Mouse (Mus musculus) hindbrain, embryonic 10.5 days (tissue): Measurements from ENCODE around the gene Slc2a10. TPM values are rescaled to one million over a fixed set of nuclear protein-coding genes. Genes with fewer than 3 reads are reported as not detected.
"Not testable (repeated sequence)": the region's sequence is repeated elsewhere in the genome, so short reads cannot be mapped to it uniquely, and the experiment has no call there.

Experiments used
- DNase-seq: peaks from one replicate; pipeline ENCODE4 v3.0.0-alpha.2; 2017; ENCODE audit warnings: low spot score
- H3K27ac ChIP-seq: fragments of 300-500 bp; sonication (generic); 2 replicates; pipeline ENCODE4 v1.5.1; 2016; ENCODE audit warnings: mild to moderate bottlenecking, moderate library complexity
- H3K27me3 ChIP-seq: fragments of 300-500 bp; sonication (generic); 2 replicates; pipeline ENCODE4 v1.6.1; 2016; ENCODE audit warnings: mild to moderate bottlenecking; ENCODE audit not compliant: poor library complexity, insufficient read depth, severe bottlenecking
- H3K36me3 ChIP-seq: fragments of 300-500 bp; sonication (generic); 2 replicates; pipeline ENCODE4 v1.6.1; 2016; ENCODE audit warnings: mild to moderate bottlenecking, moderate library complexity
- H3K4me1 ChIP-seq: fragments of 300-500 bp; sonication (generic); replicated peaks from 2 replicates; pipeline ENCODE4 v1.6.1; 2016; ENCODE audit warnings: mild to moderate bottlenecking
- H3K4me3 ChIP-seq: fragments of 300-500 bp; sonication (generic); 2 replicates; pipeline ENCODE4 v1.5.1; 2016; ENCODE audit warnings: mild to moderate bottlenecking, moderate library complexity
- H3K9me3 ChIP-seq: fragments of 300-500 bp; sonication (generic); 2 replicates; pipeline ENCODE4 v1.6.1; 2016; ENCODE audit warnings: mild to moderate bottlenecking, moderate library complexity
- WGBS: fragments of 180-500 bp; shearing (Covaris S2); methylation state at CpG from one replicate; pipeline ENCODE4 v1.1.7; 2016; 5-methylcytosine and 5-hydroxymethylcytosine counted together
- polyA plus RNA-seq: library from polyadenylated mRNA; unstranded; fragments of >200 nt; fragmentation: Nextera tagmentation; extraction: Ambion mirVana; gene quantifications from 2 replicates; pipeline ENCODE4 v1.2.1, GENCODE M21; 2016

Slc2a10 gene
- polyA plus RNA-seq, 1 experiment from 2014 or later = 5.0 TPM

DNA sequence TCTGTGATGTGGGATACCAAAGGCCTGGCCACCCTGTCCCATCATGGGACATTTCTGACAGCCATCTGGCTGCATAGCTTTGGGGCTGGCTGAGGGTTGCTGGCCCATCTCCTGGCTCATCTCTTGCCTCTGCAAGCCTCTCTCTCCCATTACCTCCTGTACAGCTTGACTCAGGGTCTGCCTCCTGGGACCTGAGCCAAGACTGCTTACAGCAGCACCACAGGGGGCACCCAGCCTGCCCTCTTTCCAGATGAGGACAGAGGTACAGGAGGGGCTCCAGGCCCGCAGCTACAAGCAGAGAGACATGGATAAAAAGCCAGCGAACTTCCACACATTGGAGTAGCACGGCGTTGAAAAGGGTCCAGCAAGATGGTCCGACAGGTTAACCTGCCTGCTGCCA lies 17.2 kb upstream of the Slc2a10 start:
- no peaks in the 10 kb centered on the region; the same call in 1 of the 2 replicates for H3K27me3 ChIP-seq
- 81% methylated on average over 5 of the region's 5 CpGs for WGBS
- H3K9me3 ChIP-seq = no peaks in the 10 kb centered on the region
- no peak for DNase-seq
- H3K4me1 ChIP-seq = peaks cover 36% of the 10 kb centered on the region
- no peak overlapping the region for H3K27ac ChIP-seq
- peaks cover 35% of the 10 kb centered on the region for H3K36me3 ChIP-seq
- H3K4me3 ChIP-seq = no peak overlapping the region

- Histone ChIP-seq H3K4me1 (peaks cover 38% of the 10 kb centered on the region), H3K36me3 (peaks cover 35% of the 10 kb centered on the region), H3K4me3 (no peak overlapping the region), H3K27ac (peak overlapping the region; percentile 29; the same call in 1 of the 2 replicates), H3K9me3 (no peaks in the 10 kb centered on the region), H3K27me3 (no peaks in the 10 kb centered on the region; the same call in 1 of the 2 replicates)
- 24% methylated on average over 8 of the region's 8 CpGs for WGBS
- DNase-seq = peak; percentile 64
Measured at GRCm38 (mm10) chr2:165486881-165487535, 16.6 kb upstream of the Slc2a10 start.

- Histone ChIP-seq H3K27ac (peak within 1 kb of the TSS; percentile 92), H3K4me1 (peaks cover 35% of the 10 kb centered on the region), H3K4me3 (peak within 1 kb of the TSS; percentile 82), H3K27me3 (no peaks in the 10 kb centered on the region), H3K9me3 (no peaks in the 10 kb centered on the region), H3K36me3 (peaks cover 33% of the 10 kb centered on the region)
- peak; percentile 84 for DNase-seq
- WGBS = under 1% methylated on average over 84 of the region's 84 CpGs
Measured at GRCm38 (mm10) chr2:165492648-165493553, 10.7 kb upstream of the Slc2a10 start, which contains the start of gene Trp53rka. Gene Trp53rka (minus strand): TSS chr2:165493324.

GRCm38 (mm10) chr2:165493587-165494210 lies 9.9 kb upstream of the Slc2a10 start:
- Histone ChIP-seq H3K36me3 (peaks cover 25% of the 10 kb centered on the region), H3K4me3 (peak overlapping the region; percentile 82), H3K4me1 (peaks cover 35% of the 10 kb centered on the region), H3K9me3 (no peaks in the 10 kb centered on the region), H3K27me3 (no peaks in the 10 kb centered on the region), H3K27ac (peak overlapping the region; percentile 92)
- WGBS = 10% methylated on average over 17 of the region's 17 CpGs
- DNase-seq = peak; percentile 71

- 56% methylated on average over 2 of the region's 2 CpGs for WGBS
- peaks cover 35% of the 10 kb centered on the region for H3K4me1 ChIP-seq
Measured at GRCm38 (mm10) chr2:165494495-165494894, 9.1 kb upstream of the Slc2a10 start.

GRCm38 (mm10) chr2:165496251-165496650 lies 7.3 kb upstream of the Slc2a10 start:
- H3K36me3 ChIP-seq = no peaks in the 10 kb centered on the region; the same call in 1 of the 2 replicates
- H3K27me3 ChIP-seq = no peaks in the 10 kb centered on the region
- H3K4me3 ChIP-seq = no peak overlapping the region
- peak; percentile 51 for DNase-seq
- peaks cover 35% of the 10 kb centered on the region for H3K4me1 ChIP-seq
- no peak overlapping the region for H3K27ac ChIP-seq
- H3K9me3 ChIP-seq = no peaks in the 10 kb centered on the region

More at GRCm38 (mm10) chr2:165494495-165494894, 9.1 kb upstream of the Slc2a10 start:
- peak overlapping the region; percentile 82 for H3K4me3 ChIP-seq
- H3K36me3 ChIP-seq = peaks cover 17% of the 10 kb centered on the region
- peak overlapping the region; percentile 92 for H3K27ac ChIP-seq
- DNase-seq = no peak
- no peaks in the 10 kb centered on the region for H3K9me3 ChIP-seq
- H3K27me3 ChIP-seq = no peaks in the 10 kb centered on the region

- WGBS = 76% methylated on average over 2 of the region's 2 CpGs
- DNase-seq = no peak
Measured at GRCm38 (mm10) chr2:165497706-165498275, 5.8 kb upstream of the Slc2a10 start.

GRCm38 (mm10) chr2:165498816-165499215 lies 4.8 kb upstream of the Slc2a10 start:
- no peak overlapping the region for H3K4me3 ChIP-seq
- H3K9me3 ChIP-seq = no peaks in the 10 kb centered on the region
- peaks cover 10% of the 10 kb centered on the region for H3K27me3 ChIP-seq
- DNase-seq = no peak
- peaks cover 32% of the 10 kb centered on the region for H3K4me1 ChIP-seq
- WGBS = 79% methylated on average over 6 of the region's 6 CpGs
- H3K27ac ChIP-seq = no peak overlapping the region
- H3K36me3 ChIP-seq = no peaks in the 10 kb centered on the region

More at GRCm38 (mm10) chr2:165497706-165498275, 5.8 kb upstream of the Slc2a10 start:
- Histone ChIP-seq H3K36me3 (no peaks in the 10 kb centered on the region), H3K9me3 (no peaks in the 10 kb centered on the region), H3K4me3 (no peak overlapping the region), H3K27ac (no peak overlapping the region), H3K4me1 (peaks cover 26% of the 10 kb centered on the region), H3K27me3 (0 out of 2 replicates have a peak, but pooled peaks cover 2% of the 10 kb centered on the region)

DNA sequence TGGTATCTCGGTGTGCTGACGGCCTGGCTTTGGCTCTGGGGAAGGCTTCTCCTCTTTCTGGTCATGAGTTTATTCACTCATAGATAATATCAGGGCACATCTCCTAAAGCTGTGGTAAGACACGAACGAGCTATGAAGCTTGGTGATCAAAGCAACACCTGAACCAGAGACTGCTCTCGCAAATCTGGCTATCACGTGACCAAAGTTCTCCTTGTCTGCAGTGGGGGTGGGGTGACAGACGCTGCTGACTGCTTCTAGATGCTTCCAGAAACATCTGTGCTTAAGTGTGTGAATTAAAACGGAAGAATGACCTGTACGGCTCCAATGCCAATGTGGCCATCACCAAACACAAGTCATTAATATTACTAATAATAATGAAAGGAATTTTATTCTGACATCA lies 6.1 kb downstream of the Slc2a10 start:
- Histone ChIP-seq H3K27ac (no peak overlapping the region), H3K36me3 (no peaks in the 10 kb centered on the region), H3K4me3 (no peak overlapping the region), H3K27me3 (0 out of 2 replicates have a peak, but pooled peaks cover 3% of the 10 kb centered on the region), H3K9me3 (no peaks in the 10 kb centered on the region), H3K4me1 (peaks cover 28% of the 10 kb centered on the region)
- 82% methylated on average over 9 of the region's 9 CpGs for WGBS
- no peak for DNase-seq

DNA sequence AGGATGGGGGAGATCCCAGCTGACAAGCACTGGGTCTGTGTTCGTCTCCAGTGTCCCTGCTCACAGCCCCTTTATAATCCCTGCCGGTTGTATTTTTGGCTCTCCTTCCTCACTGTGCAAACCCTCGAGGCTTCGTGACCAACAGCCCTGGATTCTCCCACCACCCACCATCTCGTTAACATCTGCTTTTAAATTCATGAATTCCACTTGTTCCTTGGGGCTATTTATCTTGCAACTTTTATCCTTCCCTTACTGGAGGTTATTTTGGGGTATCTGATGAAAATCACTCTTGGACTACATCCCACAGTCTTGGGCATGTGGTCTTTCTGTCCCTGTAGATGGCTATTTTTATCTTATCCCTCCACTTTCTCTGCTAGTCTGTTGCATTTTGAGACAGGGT lies 6.9 kb downstream of the Slc2a10 start:
- H3K27me3 ChIP-seq = 0 out of 2 replicates have a peak, but pooled peaks cover 6% of the 10 kb centered on the region
- H3K27ac ChIP-seq = no peak overlapping the region
- no peak for DNase-seq
- WGBS = 70% methylated on average over 5 of the region's 5 CpGs
- H3K9me3 ChIP-seq = no peaks in the 10 kb centered on the region
- peaks cover 33% of the 10 kb centered on the region for H3K4me1 ChIP-seq
- H3K36me3 ChIP-seq = no peaks in the 10 kb centered on the region
- no peak overlapping the region for H3K4me3 ChIP-seq

- not testable (repeated sequence) for H3K27me3 ChIP-seq, H3K9me3 ChIP-seq, DNase-seq, H3K4me3 ChIP-seq, H3K27ac ChIP-seq, H3K36me3 ChIP-seq
- 67% methylated on average over 2 of the region's 2 CpGs for WGBS
- H3K4me1 ChIP-seq = peaks cover 35% of the 10 kb centered on the region
Measured at GRCm38 (mm10) chr2:165510914-165511458, 7.4 kb downstream of the Slc2a10 start.

- H3K27me3 ChIP-seq, H3K9me3 ChIP-seq, DNase-seq, H3K27ac ChIP-seq, H3K4me3 ChIP-seq, H3K36me3 ChIP-seq: not testable (repeated sequence)
- peaks cover 37% of the 10 kb centered on the region for H3K4me1 ChIP-seq
- 91% methylated on average over 4 of the region's 4 CpGs for WGBS
Measured at GRCm38 (mm10) chr2:165511530-165511929, 7.9 kb downstream of the Slc2a10 start.
